Mouse (Mus musculus): ENCODE results near the gene Cmtr1. TPM values are rescaled to one million over a fixed set of nuclear protein-coding genes. Genes with fewer than 3 reads are reported as not detected.

Cmtr1 gene
- total and polyA plus RNA-seq, 3 experiments: 88.8 to 135 (median 105) TPM

GRCm38 (mm10) chr17:29702938-29703710 is 42.7 kb downstream of the Cmtr1 start:
- peaks cover 4 to 61% of the 10 kb centered on the region in 2 experiments for H3K4me1 ChIP-seq (ENCODE audit: control insufficient read depth in 1 of 2, insufficient read depth in 2 of 2)
- H3K36me3 ChIP-seq (replicated peaks in 1 of 2; ENCODE audit: control insufficient read depth in 1 of 2, insufficient read depth in 1 of 2, low read length in 1 of 2): peaks cover 66 to 97% of the 10 kb centered on the region in 2 experiments
- H3K9ac ChIP-seq (ENCODE audit: insufficient read depth, low read depth): no peak overlapping the region
- dilution Hi-C loops (cut with MboI; ENCODE audit: extremely low pct_ligation_motif_present, extremely low pct_unique_long_range_greater_than_20kb, low sequenced_read_pairs) (no loop called here), in situ Hi-C loops (cut with MboI; ENCODE audit: low pct_ligation_motif_present, low pct_unique_long_range_greater_than_20kb, low sequenced_read_pairs) (no loop called here)
- no peak overlapping the region for H3K4me3 ChIP-seq (replicated peaks in 1 of 3; ENCODE audit: low read depth in 2 of 3, low read length in 2 of 3, poor library complexity in 1 of 3)
- H3K9me3 ChIP-seq (replicated peaks; ENCODE audit: low read length): no peaks in the 10 kb centered on the region
- H3K79me2 ChIP-seq (replicated peaks; ENCODE audit: control insufficient read depth, extremely low read depth, insufficient read depth, poor library complexity, severe bottlenecking): no peaks in the 10 kb centered on the region
- H3K27ac ChIP-seq (ENCODE audit: insufficient read depth, low read depth): no peak overlapping the region
- H3K27me3 ChIP-seq (replicated peaks): no peaks in the 10 kb centered on the region
- TF ChIP-seq ZMIZ1 (IDR thresholded peaks at IDR 0.05; ENCODE audit: low read depth, low read length) (peak; percentile 18; the same call in 1 of the 2 replicates), MAFK (IDR thresholded peaks at IDR 0.05; ENCODE audit: insufficient replicate concordance, low read length) (no peak), JUN (IDR thresholded peaks at IDR 0.05; ENCODE audit: insufficient read depth, low read depth, low read length) (no peak), E2F4 (IDR thresholded peaks at IDR 0.05; ENCODE audit: insufficient replicate concordance, low read depth, low read length) (no peak), USF2 (conservative IDR thresholded peaks at IDR 0.05; ENCODE audit: low read depth, low read length) (no peak), POLR2AphosphoS2 (IDR thresholded peaks at IDR 0.05; ENCODE audit: low read depth, low read length) (peak; percentile 2; the same call in 1 of the 2 replicates), RAD21 (IDR thresholded peaks at IDR 0.05; ENCODE audit: low read depth, low read length) (no peak), MYC (IDR thresholded peaks at IDR 0.05; ENCODE audit: low read depth, low read length) (no peak), MAZ (IDR thresholded peaks at IDR 0.05; ENCODE audit: low read depth, low read length) (no peak)
- no peak for DNase-seq (ENCODE audit: extremely low read depth)
- no peak overlapping the region for H3K4me2 ChIP-seq (ENCODE audit: insufficient read depth, low read depth, poor library complexity, severe bottlenecking)

- peaks cover 50 to 87% of the 10 kb centered on the region in 2 experiments for H3K36me3 ChIP-seq (replicated peaks in 1 of 2; ENCODE audit: control insufficient read depth in 1 of 2, insufficient read depth in 1 of 2, low read length in 1 of 2)
- dilution Hi-C loops (cut with MboI; ENCODE audit: extremely low pct_ligation_motif_present, extremely low pct_unique_long_range_greater_than_20kb, low sequenced_read_pairs): no loop called here
- peaks cover 0 to 61% of the 10 kb centered on the region in 2 experiments; a peak in 2 of 4 replicates for H3K4me1 ChIP-seq (ENCODE audit: control insufficient read depth in 1 of 2, insufficient read depth in 2 of 2)
- in situ Hi-C loops (cut with MboI; ENCODE audit: low pct_ligation_motif_present, low pct_unique_long_range_greater_than_20kb, low sequenced_read_pairs): no loop called here
- H3K27ac ChIP-seq (ENCODE audit: insufficient read depth, low read depth): no peak overlapping the region
- no peak overlapping the region for H3K4me3 ChIP-seq (replicated peaks in 1 of 3; ENCODE audit: low read depth in 2 of 3, low read length in 2 of 3, poor library complexity in 1 of 3)
- no peaks in the 10 kb centered on the region for H3K9me3 ChIP-seq (replicated peaks; ENCODE audit: low read length)
- no peaks in the 10 kb centered on the region for H3K79me2 ChIP-seq (replicated peaks; ENCODE audit: control insufficient read depth, extremely low read depth, insufficient read depth, poor library complexity, severe bottlenecking)
- H3K4me2 ChIP-seq (ENCODE audit: insufficient read depth, low read depth, poor library complexity, severe bottlenecking): no peak overlapping the region
- no peaks in the 10 kb centered on the region for H3K27me3 ChIP-seq (replicated peaks)
- DNase-seq (ENCODE audit: extremely low read depth): peak; percentile 66
- H3K9ac ChIP-seq (ENCODE audit: insufficient read depth, low read depth): no peak overlapping the region
- no peak for TF ChIP-seq USF2 (conservative IDR thresholded peaks at IDR 0.05; ENCODE audit: low read depth, low read length)
- no peak for TF ChIP-seq ZMIZ1 (IDR thresholded peaks at IDR 0.05; ENCODE audit: low read depth, low read length)
- TF ChIP-seq NELFE (IDR thresholded peaks at IDR 0.05; ENCODE audit: low read depth, low read length): 0 out of 2 replicates have a peak, but pooled peaks have one; percentile 9
- no peak for TF ChIP-seq TBP (conservative IDR thresholded peaks at IDR 0.05; ENCODE audit: low read depth, low read length)
- no peak for TF ChIP-seq CHD1 (IDR thresholded peaks at IDR 0.05; ENCODE audit: low read depth, low read length)
- TF ChIP-seq CTCF (conservative IDR thresholded peaks at IDR 0.05 in 1 of 2, IDR thresholded peaks at IDR 0.05 in 1 of 2; ENCODE audit: low read depth in 2 of 2, low read length in 2 of 2): peak; percentile 61 to 91
- TF ChIP-seq MEF2A (IDR thresholded peaks at IDR 0.05; ENCODE audit: borderline replicate concordance, low read depth, low read length): no peak
- no peak for TF ChIP-seq MYC (IDR thresholded peaks at IDR 0.05; ENCODE audit: low read depth, low read length)
- no peak for TF ChIP-seq JUND (conservative IDR thresholded peaks at IDR 0.05; ENCODE audit: low read depth, low read length)
- no peak for TF ChIP-seq MAX (IDR thresholded peaks at IDR 0.05; ENCODE audit: low read length)
- TF ChIP-seq USF1 (IDR thresholded peaks at IDR 0.05; ENCODE audit: low read depth, low read length): no peak
- TF ChIP-seq PAX5 (IDR thresholded peaks at IDR 0.05; ENCODE audit: low read length): no peak
- no peak for TF ChIP-seq MXI1 (IDR thresholded peaks at IDR 0.05; ENCODE audit: low read depth, low read length)
- TF ChIP-seq SIN3A (IDR thresholded peaks at IDR 0.05; ENCODE audit: low read length): 0 out of 2 replicates have a peak, but pooled peaks have one; percentile 21
- no peak for TF ChIP-seq JUN (IDR thresholded peaks at IDR 0.05; ENCODE audit: insufficient read depth, low read depth, low read length)
- 0 out of 2 replicates have a peak, but pooled peaks have one; percentile 32 for TF ChIP-seq ZNF384 (IDR thresholded peaks at IDR 0.05; ENCODE audit: low read depth, low read length)
- TF ChIP-seq MAZ (IDR thresholded peaks at IDR 0.05; ENCODE audit: low read depth, low read length): no peak
- TF ChIP-seq NRF1 (IDR thresholded peaks at IDR 0.05; ENCODE audit: low read depth, low read length): no peak
- no peak for TF ChIP-seq IRF4 (IDR thresholded peaks at IDR 0.05; ENCODE audit: low read depth, low read length)
- TF ChIP-seq POLR2AphosphoS2 (IDR thresholded peaks at IDR 0.05; ENCODE audit: low read depth, low read length): 0 out of 2 replicates have a peak, but pooled peaks have one; percentile 17
- peak; percentile 93 for TF ChIP-seq RAD21 (IDR thresholded peaks at IDR 0.05; ENCODE audit: low read depth, low read length)
- no peak for TF ChIP-seq HCFC1 (IDR thresholded peaks at IDR 0.05; ENCODE audit: low read depth, low read length)
- TF ChIP-seq GABPA (IDR thresholded peaks at IDR 0.05; ENCODE audit: insufficient replicate concordance, low read depth, low read length): no peak
- peak; percentile 92 for TF ChIP-seq SMC3 (IDR thresholded peaks at IDR 0.05; ENCODE audit: low read depth, low read length)
- TF ChIP-seq UBTF (IDR thresholded peaks at IDR 0.05; ENCODE audit: low read depth, low read length): no peak
- TF ChIP-seq RCOR1 (conservative IDR thresholded peaks at IDR 0.05; ENCODE audit: low read depth, low read length): no peak
- TF ChIP-seq MAFK (IDR thresholded peaks at IDR 0.05; ENCODE audit: insufficient replicate concordance, low read length): no peak
- TF ChIP-seq BHLHE40 (IDR thresholded peaks at IDR 0.05; ENCODE audit: low read depth, low read length): no peak
Observed at GRCm38 (mm10) chr17:29704781-29705180, 44.4 kb downstream of the Cmtr1 start.
